Mouse (Mus musculus): ENCODE data around the gene Zfp655.

- TF ChIP-seq CTCF (conservative IDR thresholded peaks at IDR 0.05 in 1 of 2, IDR thresholded peaks at IDR 0.05 in 1 of 2; ENCODE audit: low read depth in 2 of 2, low read length in 2 of 2) (no peak), EP300 (IDR thresholded peaks at IDR 0.05; ENCODE audit: low read length) (no peak), POLR2A (IDR thresholded peaks at IDR 0.05; ENCODE audit: low read depth, low read length) (no peak), MAX (IDR thresholded peaks at IDR 0.05; ENCODE audit: low read length) (no peak), ZC3H11A (IDR thresholded peaks at IDR 0.05; ENCODE audit: low read depth, low read length) (no peak), RAD21 (IDR thresholded peaks at IDR 0.05; ENCODE audit: low read depth, low read length) (no peak), MXI1 (IDR thresholded peaks at IDR 0.05; ENCODE audit: low read depth, low read length) (no peak), E2F4 (IDR thresholded peaks at IDR 0.05; ENCODE audit: insufficient replicate concordance, low read depth, low read length) (no peak), MAFK (IDR thresholded peaks at IDR 0.05; ENCODE audit: insufficient replicate concordance, low read length) (no peak)
Measured at GRCm38 (mm10) chr5:145217746-145218145, 13.8 kb upstream of the Zfp655 start.
